Mouse (Mus musculus): ENCODE results near the gene Ppp2r2d. TPM values are rescaled to one million over a fixed set of nuclear protein-coding genes. Genes with fewer than 3 reads are reported as not detected.

Ppp2r2d gene
- total RNA-seq, 4 experiments from 2014 or later, result 66.1 to 76.0 (median 71.6) TPM

GRCm38 (mm10) chr7:138928456-138928855, 82.6 kb downstream of the Ppp2r2d start:
- DNase-seq, result no peak

Other genes starting within 250 kb of the Ppp2r2d start
- gene Mapk1ip1, start 194 bp downstream of the Ppp2r2d start, total RNA-seq (2022), result 10 to 100 TPM; 25.5 to 37.2 (median 30.7) TPM
- 100 to 1,000 TPM; 109 to 258 (median 200) TPM for gene Bnip3, start 63.4 kb downstream of the Ppp2r2d start, total RNA-seq (2022)
- 10 to 100 TPM in 2 of 4 experiments, 1 to 10 TPM in 2; 4.4 to 13.1 (median 8.8) TPM for gene Jakmip3, start 94.7 kb downstream of the Ppp2r2d start, total RNA-seq (2022)
- 1 to 10 TPM; 1.1 to 3.2 (median 2.5) TPM for gene Dpysl4, start 239.9 kb downstream of the Ppp2r2d start, total RNA-seq (2022)